Mouse (Mus musculus): ENCODE results near the gene Gls. TPM values are rescaled to one million over a fixed set of nuclear protein-coding genes. Genes with fewer than 3 reads are reported as not detected.

The Gls gene
- total and polyA plus RNA-seq, 3 experiments: 148 to 358 (median 311) TPM

DNA sequence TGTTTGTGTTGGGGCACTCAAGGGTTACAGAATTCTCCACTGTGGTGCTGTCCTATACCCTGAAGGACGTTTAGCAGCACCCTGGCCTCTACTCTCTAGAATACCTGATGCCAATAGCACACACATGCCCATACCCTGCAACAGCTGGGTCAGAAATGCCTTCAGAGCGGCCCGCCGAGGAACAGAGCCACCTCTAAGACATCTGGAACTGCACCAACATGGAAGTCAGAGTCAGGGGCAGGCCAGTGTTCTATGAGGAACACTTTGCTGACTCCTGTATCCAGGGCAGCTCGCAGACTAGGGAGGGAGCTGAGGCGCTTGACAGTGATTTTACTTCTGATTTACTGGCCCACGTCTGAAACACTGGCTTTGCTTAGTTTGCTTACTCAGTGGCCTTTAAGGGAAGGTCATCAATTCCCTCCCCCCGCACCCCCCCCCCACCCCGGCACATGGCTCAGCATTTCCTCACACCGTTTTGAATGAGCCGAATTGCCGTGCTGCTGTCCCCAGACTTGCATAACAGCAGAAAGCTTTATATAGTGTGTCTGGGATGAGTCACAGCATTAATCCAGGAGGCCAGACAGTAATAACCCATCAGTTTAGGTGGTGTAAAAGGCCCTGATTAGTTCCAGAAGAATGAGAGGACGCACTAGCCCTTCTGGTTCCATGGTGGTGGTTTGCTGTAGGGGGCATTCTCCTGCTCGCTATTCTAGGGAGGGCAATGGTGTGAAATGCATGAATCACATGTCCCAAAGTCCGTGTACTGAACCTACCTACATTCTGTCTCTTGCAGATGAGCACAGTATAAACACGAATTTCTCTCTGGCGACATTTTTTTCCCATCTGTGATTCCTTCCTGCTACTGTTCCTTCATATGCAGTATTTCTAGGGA is 74.3 kb downstream of the Gls start:
- Histone ChIP-seq H3K9me3 (replicated peaks) (no peaks in the 10 kb centered on the region), H3K36me3 (replicated peaks) (peaks cover 92% of the 10 kb centered on the region), H3K4me3 (ENCODE audit: low read depth, low read length) (no peak overlapping the region), H3K4me1 (ENCODE audit: insufficient read depth, low read depth, low read length) (no peaks in the 10 kb centered on the region), H3K27me3 (ENCODE audit: insufficient read depth, low read length) (no peaks in the 10 kb centered on the region)
- TF ChIP-seq CTCF (IDR thresholded peaks at IDR 0.05; ENCODE audit: low read depth, low read length): no peak
- TF ChIP-seq GATA2 (IDR thresholded peaks at IDR 0.05; ENCODE audit: borderline replicate concordance, low read depth, low read length): no peak
- no peak for TF ChIP-seq POLR2AphosphoS5 (IDR thresholded peaks at IDR 0.05; ENCODE audit: insufficient replicate concordance, low read depth, low read length)
- TF ChIP-seq GATA1 (IDR thresholded peaks at IDR 0.05; ENCODE audit: borderline replicate concordance, low read length): no peak
- no peak for ATAC-seq (ENCODE audit: extremely low read depth, insufficient number of reproducible peaks, low FRiP score, poor library complexity, severe bottlenecking)
- no peak for DNase-seq (ENCODE audit: low spot score)

DNA sequence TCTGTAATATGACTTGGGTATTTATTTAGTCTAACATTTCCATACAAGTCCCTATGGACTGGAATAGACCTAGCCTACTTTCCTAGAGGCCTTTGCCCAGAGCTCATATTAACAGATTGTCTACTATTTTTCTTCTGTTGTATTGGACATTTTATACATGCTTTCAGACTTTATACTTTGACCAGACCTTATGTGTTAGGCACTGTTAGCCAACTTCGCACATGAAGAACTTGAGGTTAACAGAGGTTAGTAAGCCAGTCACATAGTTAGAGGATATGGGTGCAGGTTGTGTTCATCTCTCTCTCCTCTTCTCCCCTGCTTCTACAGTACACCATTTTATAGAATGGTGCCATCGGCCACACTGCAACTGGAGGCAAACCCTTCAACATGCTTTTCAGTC is 75.0 kb downstream of the Gls start:
- no peak overlapping the region for H3K4me3 ChIP-seq (ENCODE audit: low read depth, low read length)
- no peaks in the 10 kb centered on the region for H3K4me1 ChIP-seq (ENCODE audit: insufficient read depth, low read depth, low read length)
- ATAC-seq (ENCODE audit: extremely low read depth, insufficient number of reproducible peaks, low FRiP score, poor library complexity, severe bottlenecking): no peak
- no peak for DNase-seq (ENCODE audit: low spot score)
- peaks cover 93% of the 10 kb centered on the region for H3K36me3 ChIP-seq (replicated peaks)
- H3K9me3 ChIP-seq (replicated peaks): no peaks in the 10 kb centered on the region
- no peaks in the 10 kb centered on the region for H3K27me3 ChIP-seq (ENCODE audit: insufficient read depth, low read length)
- no peak for TF ChIP-seq CTCF (IDR thresholded peaks at IDR 0.05; ENCODE audit: low read depth, low read length)
- TF ChIP-seq GATA1 (IDR thresholded peaks at IDR 0.05; ENCODE audit: borderline replicate concordance, low read length): no peak
- no peak for TF ChIP-seq POLR2AphosphoS5 (IDR thresholded peaks at IDR 0.05; ENCODE audit: insufficient replicate concordance, low read depth, low read length)
- TF ChIP-seq GATA2 (IDR thresholded peaks at IDR 0.05; ENCODE audit: borderline replicate concordance, low read depth, low read length): no peak

- TF ChIP-seq POLR2AphosphoS5 (IDR thresholded peaks at IDR 0.05; ENCODE audit: insufficient replicate concordance, low read depth, low read length): no peak
- TF ChIP-seq GATA1 (IDR thresholded peaks at IDR 0.05; ENCODE audit: borderline replicate concordance, low read length): no peak
- TF ChIP-seq GATA2 (IDR thresholded peaks at IDR 0.05; ENCODE audit: borderline replicate concordance, low read depth, low read length): no peak
- no peak for TF ChIP-seq TAL1 (conservative IDR thresholded peaks at IDR 0.05; ENCODE audit: low read depth, low read length)
- no peak for TF ChIP-seq CTCF (IDR thresholded peaks at IDR 0.05; ENCODE audit: low read depth, low read length)
- H3K36me3 ChIP-seq (replicated peaks): peaks cover 94% of the 10 kb centered on the region
- ATAC-seq (ENCODE audit: extremely low read depth, insufficient number of reproducible peaks, low FRiP score, poor library complexity, severe bottlenecking): no peak
- H3K4me1 ChIP-seq (ENCODE audit: insufficient read depth, low read depth, low read length): no peaks in the 10 kb centered on the region
- no peak overlapping the region for H3K4me3 ChIP-seq (ENCODE audit: low read depth, low read length)
- no peak for DNase-seq (ENCODE audit: low spot score)
- no peaks in the 10 kb centered on the region for H3K9me3 ChIP-seq (replicated peaks)
- H3K27me3 ChIP-seq (ENCODE audit: insufficient read depth, low read length): no peaks in the 10 kb centered on the region
These were observed 76.7 kb downstream of the Gls start for GRCm38 (mm10) chr1:52156351-52156750.

DNA sequence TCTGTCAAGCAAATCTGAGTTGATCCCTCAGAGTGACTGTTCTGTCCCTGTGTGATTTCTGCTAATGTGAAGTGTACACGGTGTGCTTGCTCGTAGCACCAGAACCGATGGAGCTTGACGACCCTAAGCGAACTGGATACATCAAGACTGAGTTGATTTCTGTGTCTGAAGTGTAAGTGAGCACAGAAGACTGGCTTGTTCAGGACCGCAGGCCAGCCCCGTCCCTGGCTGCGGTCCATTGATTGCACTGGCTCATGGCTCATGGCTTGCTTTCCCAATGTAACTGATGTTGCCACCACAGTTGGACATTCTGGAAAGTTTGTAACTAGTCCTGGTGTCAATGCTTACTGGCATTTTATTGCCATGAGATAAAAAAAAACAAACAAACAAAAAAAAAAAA is 78.1 kb downstream of the Gls start:
- ATAC-seq (ENCODE audit: extremely low read depth, insufficient number of reproducible peaks, low FRiP score, poor library complexity, severe bottlenecking): no peak
- Histone ChIP-seq H3K9me3 (replicated peaks) (no peaks in the 10 kb centered on the region), H3K27me3 (ENCODE audit: insufficient read depth, low read length) (no peaks in the 10 kb centered on the region), H3K36me3 (replicated peaks) (peaks cover 98% of the 10 kb centered on the region), H3K4me3 (ENCODE audit: low read depth, low read length) (no peak overlapping the region), H3K4me1 (ENCODE audit: insufficient read depth, low read depth, low read length) (peaks cover 4% of the 10 kb centered on the region)
- DNase-seq (ENCODE audit: low spot score): no peak
- no peak for TF ChIP-seq CTCF (IDR thresholded peaks at IDR 0.05; ENCODE audit: low read depth, low read length)
- TF ChIP-seq GATA1 (IDR thresholded peaks at IDR 0.05; ENCODE audit: borderline replicate concordance, low read length): no peak
- TF ChIP-seq TAL1 (conservative IDR thresholded peaks at IDR 0.05; ENCODE audit: low read depth, low read length): no peak
- no peak for TF ChIP-seq GATA2 (IDR thresholded peaks at IDR 0.05; ENCODE audit: borderline replicate concordance, low read depth, low read length)

DNA sequence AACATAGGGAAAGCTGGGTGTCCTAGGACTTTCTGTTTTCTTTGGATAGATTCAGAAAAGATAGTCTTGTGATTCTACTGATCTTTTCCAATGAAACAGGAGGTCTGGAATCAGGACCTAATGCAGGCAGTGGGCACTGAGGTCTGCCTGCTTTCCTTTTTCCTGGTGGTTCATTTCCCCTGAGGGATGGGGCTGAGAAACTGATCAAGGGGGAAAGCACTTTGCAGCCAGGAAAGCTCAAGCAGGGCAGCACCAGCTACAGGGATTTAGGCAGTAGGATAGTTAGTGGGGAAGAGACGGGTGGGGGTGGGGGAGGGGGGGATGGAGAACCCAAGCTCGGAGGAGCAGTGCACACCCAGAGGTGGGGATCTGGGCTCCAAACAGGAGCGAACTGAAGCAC is 80.1 kb downstream of the Gls start:
- TF ChIP-seq CTCF (IDR thresholded peaks at IDR 0.05; ENCODE audit: low read depth, low read length) (no peak), TAL1 (conservative IDR thresholded peaks at IDR 0.05; ENCODE audit: low read depth, low read length) (no peak), GATA1 (IDR thresholded peaks at IDR 0.05; ENCODE audit: borderline replicate concordance, low read length) (no peak), POLR2AphosphoS5 (IDR thresholded peaks at IDR 0.05; ENCODE audit: insufficient replicate concordance, low read depth, low read length) (no peak), GATA2 (IDR thresholded peaks at IDR 0.05; ENCODE audit: borderline replicate concordance, low read depth, low read length) (no peak)

DNA sequence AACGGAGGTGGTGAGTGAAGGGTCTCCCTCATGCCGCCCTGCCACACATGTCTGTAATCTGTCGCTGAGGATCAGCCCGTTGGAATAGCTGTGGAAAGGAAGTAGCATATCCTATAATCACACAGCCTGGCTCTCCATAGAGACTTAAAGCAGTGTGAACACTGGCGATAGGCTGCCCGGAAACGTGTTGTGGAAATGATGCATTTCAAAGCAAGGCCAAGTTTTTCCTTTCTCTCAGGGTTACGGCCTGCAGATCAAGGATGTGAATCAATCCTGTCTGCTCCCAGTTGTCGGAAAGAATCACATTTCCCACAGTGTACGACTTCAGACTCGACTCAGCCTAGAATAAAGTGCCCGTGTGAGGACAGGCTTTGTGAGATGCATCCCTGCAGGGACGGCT is 80.7 kb downstream of the Gls start:
- Histone ChIP-seq H3K36me3 (replicated peaks) (peaks cover 99% of the 10 kb centered on the region), H3K4me1 (ENCODE audit: insufficient read depth, low read depth, low read length) (peaks cover 6% of the 10 kb centered on the region), H3K27me3 (ENCODE audit: insufficient read depth, low read length) (no peaks in the 10 kb centered on the region), H3K9me3 (replicated peaks) (no peaks in the 10 kb centered on the region), H3K4me3 (ENCODE audit: low read depth, low read length) (no peak overlapping the region)
- TF ChIP-seq POLR2AphosphoS5 (IDR thresholded peaks at IDR 0.05; ENCODE audit: insufficient replicate concordance, low read depth, low read length) (no peak), CTCF (IDR thresholded peaks at IDR 0.05; ENCODE audit: low read depth, low read length) (no peak), GATA2 (IDR thresholded peaks at IDR 0.05; ENCODE audit: borderline replicate concordance, low read depth, low read length) (no peak), TAL1 (conservative IDR thresholded peaks at IDR 0.05; ENCODE audit: low read depth, low read length) (no peak), GATA1 (IDR thresholded peaks at IDR 0.05; ENCODE audit: borderline replicate concordance, low read length) (no peak)
- DNase-seq (ENCODE audit: low spot score) (no peak), ATAC-seq (ENCODE audit: extremely low read depth, insufficient number of reproducible peaks, low FRiP score, poor library complexity, severe bottlenecking) (no peak)

More for the DNA sequence above, 80.1 kb downstream of the Gls start:
- peaks cover 6% of the 10 kb centered on the region for H3K4me1 ChIP-seq (ENCODE audit: insufficient read depth, low read depth, low read length)
- peaks cover 99% of the 10 kb centered on the region for H3K36me3 ChIP-seq (replicated peaks)
- no peak for DNase-seq (ENCODE audit: low spot score)
- no peak overlapping the region for H3K4me3 ChIP-seq (ENCODE audit: low read depth, low read length)
- ATAC-seq (ENCODE audit: extremely low read depth, insufficient number of reproducible peaks, low FRiP score, poor library complexity, severe bottlenecking): no peak
- H3K27me3 ChIP-seq (ENCODE audit: insufficient read depth, low read length): no peaks in the 10 kb centered on the region
- no peaks in the 10 kb centered on the region for H3K9me3 ChIP-seq (replicated peaks)

Measured in G1E (cell line).